Mouse (Mus musculus) heart, postnatal 0 days (tissue): ENCODE measurements around the gene Adcy6. TPM values are rescaled to one million over a fixed set of nuclear protein-coding genes. Genes with fewer than 3 reads are reported as not detected.

Experiments
- ATAC-seq: fragments of 200-750 bp; cut with Nextera tagmentation; 2 replicates; pipeline ENCODE4 v1.8.0; 2017; ENCODE audit warnings: low read depth, moderate number of reproducible peaks, moderate library complexity; ENCODE audit not compliant: insufficient read depth
- DNase-seq: peaks from one replicate; pipeline ENCODE4 v3.0.0-alpha.2; 2016; ENCODE audit warnings: low spot score
- H3K27ac ChIP-seq: fragments of 300-500 bp; sonication (generic); 2 replicates; pipeline ENCODE4 v1.5.1; 2014; ENCODE audit warnings: low read depth, mild to moderate bottlenecking
- H3K27me3 ChIP-seq: fragments of 300-500 bp; sonication (generic); 2 replicates; pipeline ENCODE4 v1.6.1; 2014; ENCODE audit warnings: low read length, mixed read lengths; ENCODE audit not compliant: control insufficient read depth, insufficient read depth
- H3K36me3 ChIP-seq: fragments of 300-500 bp; sonication (generic); replicated peaks from 2 replicates; pipeline ENCODE4 v1.6.1; 2014; ENCODE audit warnings: low read length, mixed read lengths; ENCODE audit not compliant: control insufficient read depth, insufficient read depth
- H3K4me1 ChIP-seq: fragments of 300-500 bp; sonication (generic); 2 replicates; pipeline ENCODE4 v1.6.1; 2014; ENCODE audit warnings: antibody characterized with exemption; ENCODE audit not compliant: control insufficient read depth, insufficient read depth
- H3K4me2 ChIP-seq: fragments of 300-500 bp; sonication (generic); 2 replicates; pipeline ENCODE4 v1.6.1; 2014; ENCODE audit warnings: low read depth, mild to moderate bottlenecking, low read length, moderate library complexity
- H3K4me3 ChIP-seq: fragments of 300-500 bp; sonication (generic); 2 replicates; pipeline ENCODE4 v1.5.1; 2014; ENCODE audit warnings: low read depth, low read length
- H3K9ac ChIP-seq: fragments of 300-500 bp; sonication (generic); replicated peaks from 2 replicates; pipeline ENCODE4 v1.6.1; 2014; ENCODE audit warnings: low read depth, low read length, mixed read lengths
- H3K9me3 ChIP-seq: fragments of 300-500 bp; sonication (generic); replicated peaks from 2 replicates; pipeline ENCODE4 v1.6.1; 2016; ENCODE audit warnings: low read length; ENCODE audit not compliant: control insufficient read depth
- CTCF ChIP-seq: IDR thresholded peaks from 2 replicates; pipeline ENCODE4 v1.5.1; 2016; ENCODE audit warnings: antibody characterized with exemption, control low read depth, low read depth
- EP300 ChIP-seq: IDR thresholded peaks from 2 replicates; pipeline ENCODE4 v1.6.1; 2016; ENCODE audit warnings: antibody characterized with exemption, low read depth
- WGBS: fragments of 180-500 bp; shearing (Covaris S2); extraction: QIAGEN DNeasy Blood & Tissue Kit; methylation state at CpG from one replicate; pipeline ENCODE4 v1.1.7; 2014; 5-methylcytosine and 5-hydroxymethylcytosine counted together
- polyA plus RNA-seq: library from polyadenylated mRNA; unstranded; fragments of >200 nt; fragmentation: Nextera tagmentation; extraction: Ambion mirVana; gene quantifications from 2 replicates; pipeline ENCODE4 v1.2.1, GENCODE M21; 2015
- total RNA-seq: library from RNA; depleted of rRNA; stranded (reverse); fragments of >200 nt; gene quantifications from 2 replicates; pipeline ENCODE4 v1.2.3, GENCODE M21; 2014; ENCODE audit warnings: low replicate concordance

Adcy6 gene
- total and polyA plus RNA-seq, 2 experiments from 2014 or later, result 33.5 to 216 TPM

DNA sequence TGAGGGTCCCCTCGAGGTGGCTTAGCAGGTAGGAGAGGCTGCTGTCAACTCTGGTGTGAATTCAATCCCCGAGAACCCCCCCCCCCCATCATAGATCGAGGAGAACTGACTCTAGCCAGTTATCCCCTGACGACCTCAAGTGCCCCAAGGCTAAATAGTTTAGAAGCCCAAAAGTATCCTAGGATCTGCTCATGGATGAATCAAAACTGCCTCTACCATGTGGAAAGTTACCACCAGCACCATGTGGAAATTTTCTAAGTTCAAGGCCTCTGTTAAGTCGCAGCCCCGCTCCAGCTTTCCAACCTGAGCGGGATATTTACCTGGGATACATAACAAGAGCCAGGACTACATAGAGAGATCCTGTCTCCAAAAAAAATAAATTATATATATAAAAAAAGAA is 40.7 kb downstream of the Adcy6 start:
- no peaks in the 10 kb centered on the region for H3K9me3 ChIP-seq
- TF ChIP-seq EP300, result no peak
- no peak for TF ChIP-seq CTCF
- H3K36me3 ChIP-seq, result no peaks in the 10 kb centered on the region
- no peak for ATAC-seq
- no peak for DNase-seq
- H3K4me2 ChIP-seq, result peak overlapping the region; percentile 68
- H3K4me3 ChIP-seq, result peak overlapping the region; percentile 80; the same call in 1 of the 2 replicates
- H3K27ac ChIP-seq, result peak overlapping the region; percentile 97; the same call in 1 of the 2 replicates
- H3K9ac ChIP-seq, result 0 out of 2 replicates have a peak overlapping the region, but pooled peaks have one; percentile 83
- 59% methylated on average over 7 of the region's 7 CpGs for WGBS
- no peaks in the 10 kb centered on the region for H3K27me3 ChIP-seq
- peaks cover 22% of the 10 kb centered on the region for H3K4me1 ChIP-seq

DNA sequence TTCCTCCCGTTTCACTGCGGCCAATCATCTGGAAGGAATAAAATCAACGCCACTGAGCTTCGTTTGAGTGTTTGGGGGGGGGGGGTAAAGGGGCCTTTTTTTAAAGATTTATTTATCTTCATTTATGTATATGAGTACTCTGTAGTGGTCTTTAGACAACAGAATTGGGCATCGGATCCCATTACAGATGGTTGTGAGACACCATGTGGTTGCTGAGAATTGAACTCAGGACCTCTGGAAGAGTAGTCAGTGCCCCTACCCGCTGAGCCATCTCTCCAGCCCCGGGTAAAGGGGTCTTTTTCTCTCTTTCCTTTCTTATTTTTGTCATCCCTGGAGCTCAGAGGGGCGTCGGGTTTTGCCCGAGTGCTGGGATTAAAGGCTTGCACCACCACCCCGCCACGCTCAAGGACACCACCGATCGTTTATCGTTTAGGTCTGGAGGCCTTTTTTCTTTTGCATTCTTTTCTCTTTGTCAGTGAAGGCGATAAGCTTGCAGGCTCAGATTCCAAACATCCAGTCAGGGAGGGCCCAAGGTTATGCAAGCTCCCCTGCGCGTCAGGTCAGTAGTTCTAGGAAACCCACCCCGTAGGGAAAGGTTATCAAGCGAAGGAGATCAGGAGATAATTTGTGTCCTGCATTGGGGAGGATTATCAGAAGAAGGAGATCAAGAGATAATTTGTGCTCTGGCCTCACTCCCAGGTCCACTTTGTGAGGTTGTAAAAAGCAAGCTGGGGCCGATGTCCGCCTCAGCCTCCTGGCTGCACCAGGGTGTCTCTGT is 41.4 kb downstream of the Adcy6 start:
- Histone ChIP-seq H3K27ac (peak overlapping the region; percentile 97), H3K4me2 (peak overlapping the region; percentile 68), H3K4me1 (peaks cover 22% of the 10 kb centered on the region), H3K36me3 (peaks cover 2% of the 10 kb centered on the region; the same call in 1 of the 2 replicates), H3K9me3 (no peaks in the 10 kb centered on the region), H3K27me3 (no peaks in the 10 kb centered on the region), H3K4me3 (peak overlapping the region; percentile 80), H3K9ac (peak overlapping the region; percentile 83)
- DNase-seq, result no peak
- no peak for ATAC-seq
- TF ChIP-seq CTCF (no peak), EP300 (no peak)
- 6% methylated on average over 22 of the region's 22 CpGs for WGBS

DNA sequence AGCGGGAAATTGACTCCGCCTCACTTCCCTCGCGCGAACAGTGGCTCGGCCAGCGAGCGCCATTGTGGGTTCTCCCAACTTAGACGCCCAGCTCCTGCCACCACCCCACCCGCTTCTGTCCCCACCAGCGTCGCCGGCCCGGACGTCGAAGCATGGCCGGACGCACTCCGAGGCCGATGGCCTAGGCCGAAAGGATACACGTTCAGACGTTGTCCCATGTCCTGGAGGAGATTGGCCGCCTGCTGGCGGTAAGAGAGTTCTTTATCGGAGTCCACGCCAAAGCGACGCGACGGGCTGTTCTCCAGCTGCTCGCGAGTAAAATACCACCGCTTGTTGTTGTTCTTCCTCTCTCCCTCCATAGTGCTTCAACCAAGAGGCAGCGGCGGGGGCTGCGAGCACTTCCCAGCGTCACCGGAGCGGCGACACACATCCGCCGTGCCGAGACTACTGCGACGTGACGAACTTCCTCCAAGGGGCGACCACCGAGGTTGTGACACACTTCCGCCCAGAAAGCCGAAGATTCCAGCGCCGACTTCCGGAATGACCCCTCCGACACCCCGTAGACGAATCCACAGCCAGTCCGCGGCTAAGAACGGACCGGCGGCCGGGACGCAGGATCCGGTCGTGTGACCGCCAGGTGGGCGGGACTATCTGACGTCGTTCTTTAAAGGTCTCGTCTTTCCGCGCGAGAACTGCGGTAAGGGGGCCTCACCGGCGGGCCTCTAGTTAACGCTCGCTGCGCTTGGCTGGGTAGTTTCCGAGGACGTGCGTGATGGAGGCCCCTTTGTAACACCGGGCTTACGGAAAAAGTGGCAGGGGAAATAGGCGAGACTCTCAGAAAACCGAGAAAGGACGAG is 42.4 kb downstream of the Adcy6 start:
- Histone ChIP-seq H3K9ac (peak overlapping the region; percentile 83), H3K4me1 (peaks cover 22% of the 10 kb centered on the region), H3K4me2 (peak overlapping the region; percentile 95), H3K4me3 (peak overlapping the region; percentile 80), H3K36me3 (peaks cover 11% of the 10 kb centered on the region), H3K27me3 (no peaks in the 10 kb centered on the region), H3K9me3 (no peaks in the 10 kb centered on the region), H3K27ac (peak overlapping the region; percentile 99)
- ATAC-seq (peak; percentile 95), DNase-seq (peak; percentile 98)
- WGBS, result under 1% methylated on average over 88 of the region's 88 CpGs
- TF ChIP-seq EP300 (peak; percentile 98), CTCF (peak; percentile 24; the same call in 1 of the 2 replicates)

DNA sequence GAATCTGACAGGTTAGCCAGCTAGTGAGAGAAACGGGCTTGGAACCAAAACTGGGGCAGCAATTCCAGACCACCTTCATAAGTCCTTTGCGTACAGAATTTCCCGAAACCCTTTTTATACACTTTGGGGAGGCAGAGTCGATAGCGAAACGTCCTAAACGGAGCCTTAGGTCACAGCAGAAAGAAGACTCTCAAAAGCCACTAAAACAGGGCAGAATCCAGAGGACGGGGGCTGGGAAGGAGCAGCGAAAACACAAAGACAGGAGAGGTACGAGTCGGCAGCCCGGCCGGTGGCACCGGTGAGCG is 43.0 kb downstream of the Adcy6 start:
- DNase-seq (no peak), ATAC-seq (no peak)
- Histone ChIP-seq H3K36me3 (peaks cover 11% of the 10 kb centered on the region), H3K27ac (peak overlapping the region; percentile 99), H3K9ac (peak overlapping the region; percentile 82), H3K27me3 (no peaks in the 10 kb centered on the region), H3K9me3 (no peaks in the 10 kb centered on the region), H3K4me3 (peak overlapping the region; percentile 80), H3K4me2 (peak overlapping the region; percentile 95), H3K4me1 (peaks cover 22% of the 10 kb centered on the region)
- TF ChIP-seq CTCF (no peak), EP300 (no peak)
- under 1% methylated on average over 15 of the region's 15 CpGs for WGBS

DNA sequence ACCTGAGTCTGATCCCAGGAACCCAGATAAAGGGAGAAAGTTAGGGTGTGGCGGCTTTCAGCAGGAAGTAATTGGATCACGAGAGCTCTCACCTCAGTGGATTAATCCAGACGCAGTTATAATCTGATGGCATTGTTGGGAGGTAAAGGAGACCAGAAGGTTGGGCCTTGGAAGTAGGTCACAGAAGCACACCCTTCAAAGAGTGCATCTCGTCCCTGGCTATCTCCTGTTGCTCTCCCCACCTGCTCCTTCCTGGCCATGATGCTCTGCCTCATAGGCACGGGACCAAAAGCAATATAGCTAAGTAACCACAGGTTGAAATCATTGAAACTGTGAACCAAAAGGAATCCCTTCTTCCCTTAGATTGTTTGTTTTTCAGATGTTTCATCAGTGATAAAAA is 52.7 kb downstream of the Adcy6 start:
- no peak overlapping the region for H3K9ac ChIP-seq
- 82% methylated on average over 5 of the region's 5 CpGs for WGBS
- no peaks in the 10 kb centered on the region for H3K4me1 ChIP-seq
- no peaks in the 10 kb centered on the region for H3K9me3 ChIP-seq
- H3K27me3 ChIP-seq, result no peaks in the 10 kb centered on the region
- TF ChIP-seq CTCF (no peak), EP300 (no peak)
- no peak overlapping the region for H3K4me3 ChIP-seq
- H3K4me2 ChIP-seq, result no peak overlapping the region
- H3K27ac ChIP-seq, result no peak overlapping the region
- ATAC-seq (no peak), DNase-seq (no peak)
- peaks cover 54% of the 10 kb centered on the region for H3K36me3 ChIP-seq
